Mouse (Mus musculus) forebrain, embryonic 13.5 days (tissue): ENCODE measurements at regions not wholly inside any gene's neighbourhood (a gene's known extent, or its start where the extent isn't known, plus 50 kb on each side); places are given as distances from the start of the nearest gene placed in this dataset.

Experiments used
- ATAC-seq: fragments of 200-750 bp; cut with Nextera tagmentation; 2 replicates; pipeline ENCODE4 v1.8.0; 2017
- H3K27ac ChIP-seq: fragments of 300-500 bp; sonication (generic); 2 replicates; pipeline ENCODE4 v1.5.1; 2015; ENCODE audit warnings: inconsistent platforms, mild to moderate bottlenecking, moderate library complexity
- H3K27me3 ChIP-seq: fragments of 300-500 bp; sonication (generic); 2 replicates; pipeline ENCODE4 v1.6.1; 2015; ENCODE audit warnings: mild to moderate bottlenecking, inconsistent platforms
- H3K36me3 ChIP-seq: fragments of 300-500 bp; sonication (generic); 2 replicates; pipeline ENCODE4 v1.6.1; 2015; ENCODE audit warnings: mild to moderate bottlenecking, inconsistent platforms; ENCODE audit not compliant: poor library complexity, severe bottlenecking
- H3K4me1 ChIP-seq: fragments of 300-500 bp; sonication (generic); 2 replicates; pipeline ENCODE4 v1.6.1; 2015; ENCODE audit warnings: inconsistent platforms
- H3K4me2 ChIP-seq: fragments of 300-500 bp; sonication (generic); 2 replicates; pipeline ENCODE4 v1.6.1; 2015; ENCODE audit warnings: inconsistent platforms, mild to moderate bottlenecking, moderate library complexity
- H3K4me3 ChIP-seq: fragments of 300-500 bp; sonication (generic); 2 replicates; pipeline ENCODE4 v1.5.1; 2015; ENCODE audit warnings: mild to moderate bottlenecking, inconsistent platforms
- H3K9ac ChIP-seq: fragments of 300-500 bp; sonication (generic); 2 replicates; pipeline ENCODE4 v1.6.1; 2015; ENCODE audit warnings: mild to moderate bottlenecking, inconsistent platforms
- H3K9me3 ChIP-seq: fragments of 300-500 bp; sonication (generic); replicated peaks from 2 replicates; pipeline ENCODE4 v1.6.1; 2016; ENCODE audit warnings: inconsistent platforms
- WGBS: fragments of 180-500 bp; shearing (Covaris S2); methylation state at CpG from one replicate; pipeline ENCODE4 v1.1.7; 2015; 5-methylcytosine and 5-hydroxymethylcytosine counted together

- H3K4me1 ChIP-seq, result peaks cover 14% of the 10 kb centered on the region
- WGBS, result 76% methylated on average over 9 of the region's 9 CpGs
- no peak overlapping the region for H3K4me2 ChIP-seq
- H3K4me3 ChIP-seq, result no peak overlapping the region
- H3K9me3 ChIP-seq, result no peaks in the 10 kb centered on the region
- H3K27ac ChIP-seq, result no peak overlapping the region
- no peaks in the 10 kb centered on the region for H3K36me3 ChIP-seq
- H3K9ac ChIP-seq, result no peak overlapping the region
- ATAC-seq, result no peak
- H3K27me3 ChIP-seq, result no peaks in the 10 kb centered on the region
Measured at GRCm38 (mm10) chr8:89380436-89380835, 336.5 kb upstream of the Sall1 start.

DNA sequence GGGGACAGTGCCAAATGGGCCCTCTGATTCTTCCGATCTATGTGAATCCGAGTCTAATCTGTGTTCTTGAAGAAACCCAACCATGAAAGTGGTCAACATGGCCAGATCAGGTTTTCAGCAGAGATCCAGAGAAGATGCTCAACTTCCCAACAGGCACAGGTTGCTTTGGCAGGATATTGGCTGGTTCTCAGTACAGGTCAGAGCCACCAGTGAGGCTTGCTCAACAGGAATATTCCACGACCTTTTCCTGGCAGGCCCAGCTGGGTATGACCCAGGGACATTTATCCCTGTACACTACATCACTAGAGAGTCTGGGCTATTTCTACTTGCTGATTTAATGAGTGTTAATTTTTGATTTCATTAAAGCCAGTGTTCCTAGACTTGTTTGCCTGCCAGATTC lies 328.8 kb upstream of the Sall1 start:
- ATAC-seq, result no peak
- H3K9me3 ChIP-seq, result no peaks in the 10 kb centered on the region
- no peak overlapping the region for H3K9ac ChIP-seq
- H3K27me3 ChIP-seq, result no peaks in the 10 kb centered on the region
- no peak overlapping the region for H3K4me2 ChIP-seq
- H3K4me1 ChIP-seq, result no peaks in the 10 kb centered on the region
- no peaks in the 10 kb centered on the region for H3K36me3 ChIP-seq
- WGBS, result 92% methylated on average over 3 of the region's 3 CpGs
- no peak overlapping the region for H3K4me3 ChIP-seq
- no peak overlapping the region for H3K27ac ChIP-seq

- Histone ChIP-seq H3K4me3 (no peak overlapping the region), H3K9me3 (no peaks in the 10 kb centered on the region), H3K27ac (no peak overlapping the region), H3K4me2 (no peak overlapping the region), H3K36me3 (no peaks in the 10 kb centered on the region), H3K9ac (no peak overlapping the region), H3K27me3 (no peaks in the 10 kb centered on the region), H3K4me1 (no peaks in the 10 kb centered on the region)
- 52% methylated on average over 4 of the region's 4 CpGs for WGBS
- no peak for ATAC-seq
Measured at GRCm38 (mm10) chr8:89371773-89372132, 327.8 kb upstream of the Sall1 start.

DNA sequence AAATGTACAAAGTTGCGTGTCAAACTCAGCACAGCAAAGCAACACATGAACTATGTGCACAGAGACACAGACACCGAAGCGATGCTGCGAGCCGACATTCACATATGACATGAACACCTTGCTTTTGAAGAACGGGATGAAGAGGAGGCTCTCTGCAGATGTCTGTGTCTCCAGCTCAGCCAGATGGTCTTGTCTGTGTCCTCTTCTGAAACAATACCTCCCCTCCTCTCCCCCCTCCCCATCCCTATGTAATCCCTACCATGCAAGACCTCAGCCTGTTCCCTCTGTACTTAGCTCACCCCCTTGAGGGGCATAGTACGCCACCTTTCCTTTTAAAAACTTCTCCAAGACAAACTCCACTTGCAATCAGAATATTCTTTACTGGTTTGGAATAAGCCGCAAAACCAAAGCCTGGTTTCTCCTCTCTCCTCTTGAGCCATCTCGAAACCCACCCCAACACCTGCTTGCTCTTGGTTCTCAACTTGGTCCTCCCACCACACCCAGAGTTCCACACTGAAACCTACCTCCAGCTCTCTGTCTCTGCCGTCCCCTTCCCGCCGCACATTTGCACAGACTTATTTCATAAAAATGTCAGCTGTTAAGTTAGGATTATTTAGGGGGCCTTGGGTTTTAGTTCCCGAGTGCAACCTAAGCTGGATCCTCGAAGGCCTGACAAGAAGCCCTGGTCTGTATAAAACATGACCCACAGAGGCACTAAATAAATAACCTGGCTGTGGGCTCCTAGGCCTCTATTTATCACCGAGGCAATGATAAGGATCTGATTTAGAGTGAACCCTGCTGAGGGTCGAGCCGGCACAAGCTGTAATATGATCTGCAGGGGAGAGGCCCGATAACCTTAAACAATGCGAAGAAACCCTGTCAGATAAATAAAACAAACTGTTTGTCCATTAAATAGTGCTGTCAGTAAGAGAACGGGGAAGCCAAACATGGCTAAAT lies 327.1 kb upstream of the Sall1 start:
- WGBS, result 67% methylated on average over 20 of the region's 20 CpGs
- H3K27me3 ChIP-seq, result no peaks in the 10 kb centered on the region
- H3K36me3 ChIP-seq, result no peaks in the 10 kb centered on the region
- no peak overlapping the region for H3K27ac ChIP-seq
- H3K9me3 ChIP-seq, result no peaks in the 10 kb centered on the region
- H3K4me3 ChIP-seq, result no peak overlapping the region
- no peak overlapping the region for H3K4me2 ChIP-seq
- H3K9ac ChIP-seq, result no peak overlapping the region
- H3K4me1 ChIP-seq, result no peaks in the 10 kb centered on the region
- ATAC-seq, result no peak

- no peaks in the 10 kb centered on the region for H3K27me3 ChIP-seq
- H3K4me2 ChIP-seq, result no peak overlapping the region
- no peaks in the 10 kb centered on the region for H3K4me1 ChIP-seq
- ATAC-seq, result no peak
- no peak overlapping the region for H3K9ac ChIP-seq
- 89% methylated on average over 3 of the region's 3 CpGs for WGBS
- no peak overlapping the region for H3K4me3 ChIP-seq
- no peak overlapping the region for H3K27ac ChIP-seq
- no peaks in the 10 kb centered on the region for H3K36me3 ChIP-seq
- no peaks in the 10 kb centered on the region for H3K9me3 ChIP-seq
Measured at GRCm38 (mm10) chr8:89365430-89365829, 321.5 kb upstream of the Sall1 start.

GRCm38 (mm10) chr8:89358411-89358810 lies 314.4 kb upstream of the Sall1 start:
- Histone ChIP-seq H3K4me2 (no peak overlapping the region), H3K27me3 (no peaks in the 10 kb centered on the region), H3K9me3 (no peaks in the 10 kb centered on the region), H3K9ac (no peak overlapping the region), H3K36me3 (no peaks in the 10 kb centered on the region), H3K4me3 (no peak overlapping the region), H3K4me1 (no peaks in the 10 kb centered on the region), H3K27ac (no peak overlapping the region)
- 82% methylated on average over 4 of the region's 4 CpGs for WGBS
- no peak for ATAC-seq

- no peak overlapping the region for H3K4me3 ChIP-seq
- H3K9ac ChIP-seq, result no peak overlapping the region
- ATAC-seq, result no peak
- WGBS, result 84% methylated on average over 3 of the region's 3 CpGs
- H3K4me2 ChIP-seq, result no peak overlapping the region
- no peak overlapping the region for H3K27ac ChIP-seq
- 0 out of 2 replicates have a peak, but pooled peaks cover 7% of the 10 kb centered on the region for H3K9me3 ChIP-seq
- H3K4me1 ChIP-seq, result no peaks in the 10 kb centered on the region
- no peaks in the 10 kb centered on the region for H3K36me3 ChIP-seq
- H3K27me3 ChIP-seq, result no peaks in the 10 kb centered on the region
Measured at GRCm38 (mm10) chr8:89345547-89345946, 301.6 kb upstream of the Sall1 start.

DNA sequence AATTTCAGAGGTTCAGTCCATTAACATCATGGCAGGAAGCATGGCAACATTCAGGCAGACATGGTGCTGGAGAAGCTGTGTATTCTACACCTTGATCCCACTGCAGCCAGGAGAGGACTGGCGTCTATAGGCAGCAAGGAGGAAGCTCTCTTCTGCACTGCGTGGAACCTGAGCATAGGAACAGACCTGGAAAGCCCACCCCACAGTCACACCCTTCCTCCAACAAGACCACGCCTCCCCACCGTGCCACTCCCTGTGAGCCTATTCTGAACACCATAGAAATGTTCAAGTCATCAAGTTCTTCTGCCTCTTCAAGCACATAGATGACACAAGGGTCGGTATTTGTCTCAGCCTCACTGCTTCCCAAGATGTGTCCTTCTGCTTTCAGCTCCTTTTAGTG lies 297.7 kb upstream of the Sall1 start:
- ATAC-seq, result no peak
- 95% methylated on average over 5 of the region's 5 CpGs for WGBS

DNA sequence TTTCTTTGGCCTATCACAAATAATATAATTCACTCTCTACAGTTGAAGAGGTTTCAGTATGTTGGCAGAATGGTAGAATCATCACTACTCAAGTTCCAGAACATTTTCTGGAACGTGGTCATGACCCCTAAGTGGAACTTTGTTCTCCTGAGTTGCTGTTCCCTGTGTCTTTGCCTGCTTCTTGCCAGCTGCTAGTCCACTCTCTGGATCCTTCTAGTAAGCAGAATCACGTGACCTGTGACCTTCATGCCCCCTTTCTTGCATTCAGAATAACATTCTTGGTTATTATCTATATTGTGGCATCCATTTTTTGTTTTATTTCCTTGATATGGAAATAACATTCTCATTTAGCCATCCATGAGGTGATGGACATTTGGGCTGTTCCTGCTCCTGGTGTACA lies 291.5 kb upstream of the Sall1 start:
- H3K9ac ChIP-seq, result no peak overlapping the region
- no peak overlapping the region for H3K4me2 ChIP-seq
- 81% methylated on average over 2 of the region's 2 CpGs for WGBS
- H3K9me3 ChIP-seq, result no peaks in the 10 kb centered on the region
- H3K27ac ChIP-seq, result no peak overlapping the region
- H3K4me3 ChIP-seq, result no peak overlapping the region
- no peaks in the 10 kb centered on the region for H3K36me3 ChIP-seq
- peaks cover 6% of the 10 kb centered on the region for H3K4me1 ChIP-seq
- ATAC-seq, result no peak
- no peaks in the 10 kb centered on the region for H3K27me3 ChIP-seq

More for the DNA sequence above, 297.7 kb upstream of the Sall1 start:
- 0 out of 2 replicates have a peak, but pooled peaks cover 7% of the 10 kb centered on the region for H3K9me3 ChIP-seq
- no peaks in the 10 kb centered on the region for H3K4me1 ChIP-seq
- H3K27ac ChIP-seq, result no peak overlapping the region
- H3K4me3 ChIP-seq, result no peak overlapping the region
- H3K36me3 ChIP-seq, result no peaks in the 10 kb centered on the region
- no peaks in the 10 kb centered on the region for H3K27me3 ChIP-seq
- H3K9ac ChIP-seq, result no peak overlapping the region
- no peak overlapping the region for H3K4me2 ChIP-seq

- no peaks in the 10 kb centered on the region for H3K9me3 ChIP-seq
- 13% methylated on average over 2 of the region's 2 CpGs for WGBS
- no peaks in the 10 kb centered on the region for H3K36me3 ChIP-seq
- no peak overlapping the region for H3K4me3 ChIP-seq
- no peak overlapping the region for H3K9ac ChIP-seq
- H3K4me1 ChIP-seq, result peaks cover 59% of the 10 kb centered on the region
- H3K27ac ChIP-seq, result peak overlapping the region; percentile 86
- 0 out of 2 replicates have a peak overlapping the region, but pooled peaks have one; percentile 23 for H3K4me2 ChIP-seq
- ATAC-seq, result peak; percentile 37; the same call in 1 of the 2 replicates
- H3K27me3 ChIP-seq, result no peaks in the 10 kb centered on the region
Measured at GRCm38 (mm10) chr8:89325751-89326351, 281.9 kb upstream of the Sall1 start.

DNA sequence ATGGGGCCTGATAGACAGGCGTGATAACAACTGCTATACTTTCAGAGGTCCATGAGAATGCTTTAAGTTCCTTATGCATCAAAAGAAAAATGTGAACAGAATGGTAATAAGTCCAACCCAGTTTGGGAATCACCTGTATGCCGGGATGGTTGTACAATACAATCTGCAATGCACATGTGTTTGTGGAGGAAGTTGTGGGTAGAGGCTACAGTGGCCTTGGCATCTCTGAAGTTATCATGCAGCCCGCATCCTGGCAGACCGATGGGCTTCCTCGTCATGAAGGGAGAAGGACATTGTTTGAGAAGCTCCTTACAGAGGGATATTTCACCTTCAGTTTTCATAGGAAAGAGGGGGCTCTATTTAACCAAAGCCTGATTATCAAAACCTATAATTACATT lies 281.3 kb upstream of the Sall1 start:
- peak; percentile 22; the same call in 1 of the 2 replicates for ATAC-seq
- WGBS, result 27% methylated on average over 5 of the region's 5 CpGs
- H3K4me2 ChIP-seq, result peak overlapping the region; percentile 23

DNA sequence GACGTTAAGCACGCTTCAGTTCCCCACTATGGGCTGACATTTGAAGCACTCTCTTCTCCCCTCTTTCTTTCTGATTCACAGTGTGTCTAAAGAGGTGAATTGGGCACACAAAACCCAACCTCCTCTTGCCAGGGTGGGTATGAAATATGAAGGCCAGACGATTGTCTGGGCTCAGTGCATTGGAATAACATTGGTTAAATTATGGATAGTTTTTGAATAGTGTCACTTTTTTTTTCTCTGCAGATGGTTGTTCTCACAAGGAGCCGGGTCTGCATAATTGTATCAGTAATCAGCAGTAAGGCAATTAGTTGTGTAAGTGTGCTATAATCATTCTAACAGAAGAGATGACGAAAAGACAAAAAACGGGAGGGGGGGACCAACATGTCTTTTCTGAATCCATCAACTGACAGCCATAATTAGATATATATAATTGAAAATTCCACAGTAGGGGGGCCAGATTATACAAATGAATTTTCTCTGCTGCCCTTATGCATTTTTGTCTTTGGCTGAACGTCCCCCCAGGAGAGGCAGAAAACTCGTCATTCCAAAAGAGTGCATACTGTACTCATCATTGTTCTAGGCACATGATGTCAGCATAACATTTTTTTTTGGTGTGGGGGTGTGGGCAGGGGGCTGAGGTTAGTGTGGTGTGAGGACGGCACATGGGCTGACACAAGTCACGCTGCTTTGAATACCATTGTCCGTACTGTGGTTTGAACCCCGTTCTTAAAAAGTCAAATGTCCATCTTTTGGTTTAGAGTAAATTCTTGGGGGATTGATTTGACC lies 280.7 kb upstream of the Sall1 start:
- H3K9me3 ChIP-seq, result no peaks in the 10 kb centered on the region
- no peaks in the 10 kb centered on the region for H3K36me3 ChIP-seq
- no peak overlapping the region for H3K4me3 ChIP-seq
- peak overlapping the region; percentile 23 for H3K4me2 ChIP-seq
- WGBS, result 11% methylated on average over 12 of the region's 12 CpGs
- H3K27me3 ChIP-seq, result no peaks in the 10 kb centered on the region
- no peak overlapping the region for H3K9ac ChIP-seq
- H3K4me1 ChIP-seq, result peaks cover 47% of the 10 kb centered on the region
- H3K27ac ChIP-seq, result peak overlapping the region; percentile 86
- peak; percentile 85 for ATAC-seq

More for the DNA sequence above, 281.3 kb upstream of the Sall1 start:
- Histone ChIP-seq H3K9ac (no peak overlapping the region), H3K27me3 (no peaks in the 10 kb centered on the region), H3K27ac (peak overlapping the region; percentile 86), H3K9me3 (no peaks in the 10 kb centered on the region), H3K4me1 (peaks cover 53% of the 10 kb centered on the region), H3K36me3 (no peaks in the 10 kb centered on the region), H3K4me3 (no peak overlapping the region)
